Mouse (Mus musculus) thymus, adult 2 months (tissue): ENCODE data around the gene Ccnyl1. TPM values are rescaled to one million over a fixed set of nuclear protein-coding genes. Genes with fewer than 3 reads are reported as not detected.

ENCODE experiments used
- DNase-seq: peaks from one replicate; pipeline ENCODE4 v3.0.0; 2021
- H3K27ac ChIP-seq: fragments of 200-500 bp; 2 replicates; pipeline ENCODE4 v1.5.1; 2012; ENCODE audit warnings: low read length, control low read depth; ENCODE audit not compliant: control insufficient read depth, insufficient read depth
- H3K27me3 ChIP-seq: fragments of 200-500 bp; 2 replicates; pipeline ENCODE4 v1.6.1; 2012; ENCODE audit warnings: mild to moderate bottlenecking, low read length, moderate library complexity, mixed read lengths; ENCODE audit not compliant: control insufficient read depth, insufficient read depth
- H3K36me3 ChIP-seq: fragments of 200-500 bp; 2 replicates; pipeline ENCODE4 v1.6.1; 2012; ENCODE audit warnings: mild to moderate bottlenecking, low read length, moderate library complexity; ENCODE audit not compliant: control insufficient read depth, insufficient read depth
- H3K4me1 ChIP-seq: fragments of 200-500 bp; replicated peaks from 2 replicates; pipeline ENCODE4 v1.6.1; 2012; ENCODE audit warnings: low read length; ENCODE audit not compliant: control insufficient read depth, insufficient read depth
- H3K4me3 ChIP-seq: fragments of 200-500 bp; 2 replicates; pipeline ENCODE4 v1.5.1; 2012; ENCODE audit warnings: mild to moderate bottlenecking, low read length, control low read depth, moderate library complexity; ENCODE audit not compliant: control insufficient read depth, insufficient read depth
- CTCF ChIP-seq: fragments of 200-500 bp; IDR thresholded peaks from 2 replicates; pipeline ENCODE4 v1.5.1; 2012; ENCODE audit warnings: mild to moderate bottlenecking, control low read depth, low read length, moderate library complexity, borderline replicate concordance; ENCODE audit not compliant: control insufficient read depth, poor library complexity, insufficient read depth; ENCODE audit errors: extremely low read depth
- POLR2A ChIP-seq: fragments of 200-500 bp; IDR thresholded peaks from 2 replicates; pipeline ENCODE4 v1.6.1; 2012; ENCODE audit warnings: mild to moderate bottlenecking, low read length, control low read depth, moderate library complexity; ENCODE audit not compliant: control insufficient read depth, poor library complexity, insufficient read depth; ENCODE audit errors: extremely low read depth
- WGBS: fragments of 180-500 bp; shearing (Covaris S2); methylation state at CpG from one replicate; pipeline ENCODE4 v1.1.7; 2018; 5-methylcytosine and 5-hydroxymethylcytosine counted together
- polyA plus RNA-seq: library from polyadenylated mRNA; depleted of rRNA; stranded (reverse); fragments of >200 nt; gene quantifications from 2 replicates; pipeline ENCODE4 v1.2.3, GENCODE M21; 2012

Ccnyl1 gene
- polyA plus RNA-seq, 1 experiment, result 13.2 TPM

- Histone ChIP-seq H3K27ac (no peak overlapping the region), H3K4me1 (no peaks in the 10 kb centered on the region), H3K27me3 (no peaks in the 10 kb centered on the region), H3K4me3 (no peak overlapping the region), H3K36me3 (no peaks in the 10 kb centered on the region)
- TF ChIP-seq POLR2A (no peak), CTCF (no peak)
- no peak for DNase-seq
- WGBS, result 95% methylated on average over 14 of the region's 14 CpGs
These were observed 21.9 kb downstream of the Ccnyl1 start for GRCm38 (mm10) chr1:64712006-64712760.

DNA sequence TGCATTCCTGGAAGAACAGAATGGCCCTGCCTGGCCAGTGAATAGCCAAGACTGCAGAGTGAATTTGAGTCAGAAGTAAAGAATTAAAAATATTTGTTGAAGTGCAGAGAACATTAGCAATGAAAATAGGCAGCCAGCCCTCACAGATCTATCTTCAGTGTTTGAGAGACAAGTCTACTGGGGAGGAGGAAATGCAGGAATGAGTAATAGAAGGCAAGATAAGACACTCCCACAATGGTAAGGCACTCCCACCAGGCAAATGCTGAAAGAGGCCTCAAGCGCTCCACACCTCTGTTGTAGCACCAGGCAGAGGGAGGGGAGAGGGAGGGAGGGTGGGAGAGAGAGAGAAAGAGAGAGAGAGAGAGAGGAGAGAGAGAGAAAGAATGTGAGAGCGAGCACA, 25.2 kb downstream of the Ccnyl1 start:
- H3K4me3 ChIP-seq, result no peak overlapping the region
- H3K36me3 ChIP-seq, result no peaks in the 10 kb centered on the region
- no peak overlapping the region for H3K27ac ChIP-seq
- no peaks in the 10 kb centered on the region for H3K27me3 ChIP-seq
- TF ChIP-seq CTCF (no peak), POLR2A (no peak)
- H3K4me1 ChIP-seq, result no peaks in the 10 kb centered on the region
- DNase-seq, result no peak
- 98% methylated on average over 2 of the region's 2 CpGs for WGBS

DNA sequence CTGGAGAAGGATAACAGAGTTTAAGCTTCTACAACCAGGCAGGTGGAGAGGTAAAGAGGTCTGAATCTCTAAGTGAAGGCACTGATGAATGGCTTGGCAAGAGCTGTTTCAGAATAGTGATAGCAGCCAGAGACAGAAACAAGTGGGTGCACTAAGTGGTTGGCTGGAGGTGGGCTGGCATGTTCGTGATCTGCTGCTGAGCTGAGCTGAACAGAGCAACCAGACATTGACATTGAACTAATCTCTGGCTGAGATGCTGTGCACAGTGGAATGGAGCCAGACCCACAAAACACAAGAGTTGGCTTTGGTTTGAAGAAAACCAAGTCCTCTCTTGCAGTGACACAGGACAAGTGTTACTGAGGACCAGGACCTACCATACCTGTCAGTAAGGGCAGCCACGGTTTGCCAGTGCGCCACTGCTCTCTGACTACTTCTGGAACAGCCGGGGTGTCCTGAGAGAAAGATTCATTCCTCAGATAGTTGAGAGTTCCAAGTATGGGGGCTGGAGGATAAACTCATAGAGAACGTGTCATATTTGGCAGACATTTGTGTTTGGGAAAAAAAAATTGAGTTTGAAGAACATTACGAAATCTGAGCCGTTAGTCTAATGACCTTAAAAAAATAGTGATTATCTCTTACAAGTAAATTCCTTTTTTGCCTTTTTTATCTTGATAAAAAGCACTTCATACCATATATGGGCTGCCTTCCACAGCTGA, 26.5 kb downstream of the Ccnyl1 start:
- Histone ChIP-seq H3K4me3 (no peak overlapping the region), H3K27me3 (no peaks in the 10 kb centered on the region), H3K36me3 (no peaks in the 10 kb centered on the region), H3K4me1 (no peaks in the 10 kb centered on the region), H3K27ac (no peak overlapping the region)
- TF ChIP-seq POLR2A, result no peak
- WGBS, result 92% methylated on average over 7 of the region's 7 CpGs
- DNase-seq, result no peak

DNA sequence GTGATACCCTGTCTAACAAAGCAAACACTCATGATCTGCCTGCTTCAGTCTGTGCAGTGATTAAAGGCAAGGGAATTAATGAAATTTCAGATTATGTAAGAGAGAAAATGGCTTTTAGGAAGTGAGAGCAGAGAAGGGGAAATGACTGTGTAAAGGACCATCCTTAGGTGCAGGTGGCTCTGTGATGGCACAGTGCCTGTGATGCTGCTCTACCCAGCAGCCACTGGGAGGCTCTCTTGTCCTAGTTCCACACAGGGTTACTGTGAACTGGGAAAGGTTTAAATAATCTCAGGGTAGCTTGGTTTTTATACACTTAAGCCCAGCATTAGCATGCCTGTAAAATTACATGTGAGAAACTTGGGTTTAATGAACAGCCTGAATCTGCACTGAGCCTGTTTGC, 27.2 kb downstream of the Ccnyl1 start:
- no peaks in the 10 kb centered on the region for H3K27me3 ChIP-seq
- H3K36me3 ChIP-seq, result no peaks in the 10 kb centered on the region
- TF ChIP-seq POLR2A, result no peak
- peak; percentile 39; the same call in 1 of the 2 replicates for TF ChIP-seq CTCF
- no peak overlapping the region for H3K4me3 ChIP-seq
- no peak overlapping the region for H3K27ac ChIP-seq
- peak; percentile 52 for DNase-seq
- H3K4me1 ChIP-seq, result no peaks in the 10 kb centered on the region

- WGBS, result 95% methylated on average over 10 of the region's 10 CpGs
- Histone ChIP-seq H3K4me3 (no peak overlapping the region), H3K36me3 (no peaks in the 10 kb centered on the region), H3K4me1 (no peaks in the 10 kb centered on the region), H3K27me3 (no peaks in the 10 kb centered on the region), H3K27ac (no peak overlapping the region)
- DNase-seq, result no peak
- TF ChIP-seq POLR2A (no peak), CTCF (no peak)
These were observed 30.9 kb downstream of the Ccnyl1 start for GRCm38 (mm10) chr1:64721034-64721587.

DNA sequence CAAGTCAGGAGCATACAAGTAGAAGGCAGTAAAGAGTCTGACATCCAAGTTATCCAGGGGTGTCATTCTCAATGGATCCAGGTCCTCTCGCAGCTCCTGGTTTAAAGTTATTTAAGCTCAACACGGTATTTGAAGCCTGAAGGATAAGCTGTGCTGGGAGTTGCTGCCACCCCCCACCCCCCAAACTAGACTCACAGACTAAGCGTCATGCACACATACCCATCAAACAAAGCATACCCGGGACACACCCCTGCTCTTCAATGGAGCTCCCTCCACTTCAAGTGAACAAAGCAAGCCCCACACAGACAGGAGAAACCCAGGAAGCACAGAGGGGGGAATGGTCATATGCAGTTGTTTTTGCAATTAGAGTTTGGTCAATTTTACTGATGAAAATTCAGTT, 39.8 kb downstream of the Ccnyl1 start:
- WGBS, result 93% methylated on average over 4 of the region's 4 CpGs

More for the DNA sequence above, 39.8 kb downstream of the Ccnyl1 start:
- no peak for DNase-seq
- H3K36me3 ChIP-seq, result no peaks in the 10 kb centered on the region
- H3K27me3 ChIP-seq, result no peaks in the 10 kb centered on the region
- no peak overlapping the region for H3K4me3 ChIP-seq
- no peak overlapping the region for H3K27ac ChIP-seq
- no peak for TF ChIP-seq POLR2A
- H3K4me1 ChIP-seq, result peaks cover 5% of the 10 kb centered on the region; the same call in 1 of the 2 replicates
